28 mouse cellular contexts compared by ENCODE assay signal in genomic region chr11:34940151-34940550, GRCm38 (mm10).
DNase-seq lines count a peak whose midpoint lies in the region; ATAC-seq and TF ChIP-seq lines count a peak whose summit lies in the region.
"Had no signal": no experiment of that assay in that cellular context is flagged by ENCODE, and none has a peak within 500 bp of the region (broad histone marks: within the 10 kb centered on the region; RNA-seq: fewer than 3 reads in every experiment).

No protein-coding gene starts in this region.

- TF ChIP-seq CTCF in lung, adult 2 months (IDR thresholded peaks at IDR 0.05; ENCODE audit: insufficient read depth, low read length) = no peak

- no peak for TF ChIP-seq POLR2A in lung, adult 2 months (IDR thresholded peaks at IDR 0.05; ENCODE audit: borderline replicate concordance, extremely low read depth, low read depth, low read length)

- H3K9me3 ChIP-seq in midbrain, embryonic 10.5 days (replicated peaks) = no peaks in the 10 kb centered on the region
- H3K9me3 ChIP-seq in midbrain, embryonic 14.5 days (ENCODE audit: control insufficient read depth, low read length) = no peaks in the 10 kb centered on the region
- H3K9me3 ChIP-seq in embryonic facial prominence, embryonic 11.5 days (replicated peaks; ENCODE audit: control insufficient read depth, low read length) = no peaks in the 10 kb centered on the region
- H3K9me3 ChIP-seq: embryonic facial prominence, embryonic 13.5 days; forebrain, embryonic 12.5 days; kidney, embryonic 15.5 days; limb, embryonic 15.5 days; lung, embryonic 15.5 days; neural tube, embryonic 15.5 days had no signal

- no peaks in the 10 kb centered on the region for H3K27me3 ChIP-seq in midbrain, embryonic 10.5 days (ENCODE audit: low read depth, poor library complexity, severe bottlenecking)
- no peaks in the 10 kb centered on the region for H3K27me3 ChIP-seq in midbrain, embryonic 14.5 days (ENCODE audit: control insufficient read depth, insufficient read depth, low read length)
- H3K27me3 ChIP-seq in embryonic facial prominence, embryonic 11.5 days (ENCODE audit: control insufficient read depth, insufficient read depth, low read length) = no peaks in the 10 kb centered on the region
- H3K27me3 ChIP-seq: CH12.LX; embryonic facial prominence, embryonic 13.5 days; forebrain, embryonic 12.5 days; kidney, embryonic 15.5 days; limb, embryonic 15.5 days; lung, embryonic 15.5 days; neural tube, embryonic 15.5 days had no signal

- H3K36me3 ChIP-seq in midbrain, embryonic 10.5 days = no peaks in the 10 kb centered on the region
- H3K36me3 ChIP-seq in midbrain, embryonic 14.5 days (ENCODE audit: control insufficient read depth, insufficient read depth, low read length) = no peaks in the 10 kb centered on the region
- no peaks in the 10 kb centered on the region for H3K36me3 ChIP-seq in embryonic facial prominence, embryonic 11.5 days (replicated peaks; ENCODE audit: control insufficient read depth, insufficient read depth, low read depth, low read length)
- H3K36me3 ChIP-seq: embryonic facial prominence, embryonic 13.5 days; forebrain, embryonic 12.5 days; G1E; kidney, embryonic 15.5 days; limb, embryonic 15.5 days; lung, embryonic 15.5 days; neural tube, embryonic 15.5 days had no signal

- H3K4me3 ChIP-seq in midbrain, embryonic 10.5 days = no peak overlapping the region
- H3K4me3 ChIP-seq in midbrain, embryonic 14.5 days (replicated peaks; ENCODE audit: low read depth, low read length) = no peak overlapping the region
- no peak overlapping the region for H3K4me3 ChIP-seq in embryonic facial prominence, embryonic 11.5 days (ENCODE audit: low read depth, low read length)
- no peak overlapping the region for H3K4me3 ChIP-seq in lung, adult 2 months (replicated peaks; ENCODE audit: extremely low read depth, low read depth, low read length)
- H3K4me3 ChIP-seq: embryonic facial prominence, embryonic 13.5 days; erythroblast, embryonic 14.5 days; forebrain, embryonic 12.5 days; kidney, embryonic 15.5 days; left cerebral cortex, adult 2 months; limb, embryonic 15.5 days; lung, embryonic 15.5 days; neural tube, embryonic 15.5 days had no signal

- H3K27ac ChIP-seq in midbrain, embryonic 10.5 days (replicated peaks) = 0 out of 2 replicates have a peak overlapping the region, but pooled peaks have one; percentile 28
- no peak overlapping the region for H3K27ac ChIP-seq in midbrain, embryonic 14.5 days (replicated peaks; ENCODE audit: low read depth, low read length)
- H3K27ac ChIP-seq in embryonic facial prominence, embryonic 11.5 days (replicated peaks; ENCODE audit: low read depth, low read length) = no peak overlapping the region
- H3K27ac ChIP-seq: embryonic facial prominence, embryonic 13.5 days; forebrain, embryonic 12.5 days; kidney, embryonic 15.5 days; left cerebral cortex, adult 2 months; limb, embryonic 15.5 days; liver, embryonic 14.5 days; lung, embryonic 15.5 days; neural tube, embryonic 15.5 days had no signal

- no peak for ATAC-seq in midbrain, embryonic 14.5 days (ENCODE audit: low FRiP score, low TSS enrichment)
- 0 out of 2 replicates have a peak, but pooled peaks have one; percentile 29 for ATAC-seq in embryonic facial prominence, embryonic 11.5 days (replicated peaks; ENCODE audit: insufficient number of reproducible peaks, low FRiP score, low TSS enrichment, low read depth)
- ATAC-seq: Patski had no signal

- peaks cover 21% of the 10 kb centered on the region for H3K4me1 ChIP-seq in midbrain, embryonic 10.5 days
- 0 out of 2 replicates have a peak, but pooled peaks cover under 1% of the 10 kb centered on the region for H3K4me1 ChIP-seq in midbrain, embryonic 14.5 days (ENCODE audit: control insufficient read depth, insufficient read depth, low read length)
- H3K4me1 ChIP-seq in embryonic facial prominence, embryonic 11.5 days (ENCODE audit: control insufficient read depth, insufficient read depth, low read length) = no peaks in the 10 kb centered on the region
- H3K4me1 ChIP-seq in lung, adult 2 months (ENCODE audit: control insufficient read depth, insufficient read depth, low read length) = peaks cover 4% of the 10 kb centered on the region
- H3K4me1 ChIP-seq: embryonic facial prominence, embryonic 13.5 days; limb, embryonic 15.5 days; neural tube, embryonic 15.5 days had no signal

- H3K4me2 ChIP-seq in midbrain, embryonic 14.5 days (ENCODE audit: low read length) = no peak overlapping the region
- no peak overlapping the region for H3K4me2 ChIP-seq in embryonic facial prominence, embryonic 11.5 days (ENCODE audit: low read depth, low read length)
- H3K4me2 ChIP-seq: embryonic facial prominence, embryonic 13.5 days; forebrain, embryonic 12.5 days; kidney, embryonic 15.5 days; limb, embryonic 15.5 days; lung, embryonic 15.5 days; neural tube, embryonic 15.5 days had no signal

- DNase-seq in embryo, embryonic 10.5 days (ENCODE audit: low spot score) = peak; percentile 9
- DNase-seq in embryo, embryonic 9.5 days (ENCODE audit: extremely low spot score) = no peak
- DNase-seq in midbrain, embryonic 10.5 days (ENCODE audit: low spot score) = no peak
- DNase-seq in midbrain, embryonic 14.5 days = no peak
- DNase-seq in cerebellum, adult 9-11 months = peak; percentile 9
- DNase-seq in embryonic facial prominence, embryonic 11.5 days (ENCODE audit: low spot score) = no peak
- DNase-seq in lung, adult 2 months = no peak
- DNase-seq in gastrocnemius, postnatal 10 days = no peak
- DNase-seq: adrenal gland, adult 2 months; gastrocnemius, postnatal 36 days; heart, postnatal 36 days; kidney, adult 11 months; kidney, postnatal 36 days; lung, postnatal 4 days; thymus, adult 18-20 months; thymus, postnatal 4 days had no signal

- WGBS in midbrain, embryonic 10.5 days = 87% methylated on average over 8 of the region's 8 CpGs
- 86% methylated on average over 8 of the region's 8 CpGs for WGBS in midbrain, embryonic 14.5 days
- 71% methylated on average over 8 of the region's 8 CpGs for WGBS in embryonic facial prominence, embryonic 11.5 days
- WGBS in lung, adult 2 months = 92% methylated on average over 8 of the region's 8 CpGs

- H3K9ac ChIP-seq in midbrain, embryonic 14.5 days (replicated peaks; ENCODE audit: low read length) = no peak overlapping the region
- no peak overlapping the region for H3K9ac ChIP-seq in embryonic facial prominence, embryonic 11.5 days (replicated peaks; ENCODE audit: low read length)
- H3K9ac ChIP-seq: embryonic facial prominence, embryonic 13.5 days; forebrain, embryonic 12.5 days; kidney, embryonic 15.5 days; limb, embryonic 15.5 days; liver, embryonic 14.5 days; lung, embryonic 15.5 days; neural tube, embryonic 15.5 days had no signal

Comparison
In these comparisons a context has a peak if more than half of its experiments do, and no peak if none do; other contexts are left out.
1. DNase-seq: peak in embryo, embryonic 10.5 days (single experiment) and cerebellum, adult 9-11 months (single experiment); none in embryo, embryonic 9.5 days (single experiment), midbrain, embryonic 10.5 days (single experiment), midbrain, embryonic 14.5 days (single experiment), embryonic facial prominence, embryonic 11.5 days (single experiment), lung, adult 2 months (single experiment) and gastrocnemius, postnatal 10 days (single experiment).